Mouse (Mus musculus) kidney, postnatal 4 days (tissue): Measurements from ENCODE around the gene Adcyap1r1.
A peak's percentile ranks its signal among the peaks of the same experiment; 100 is the strongest.

Experiments used
- DNase-seq, 2 experiments: peaks; one replicate each; pipeline ENCODE4 v3.0.0; 2021; ENCODE audit warnings: mixed read lengths in 2 of 2

The Adcyap1r1 gene

DNA sequence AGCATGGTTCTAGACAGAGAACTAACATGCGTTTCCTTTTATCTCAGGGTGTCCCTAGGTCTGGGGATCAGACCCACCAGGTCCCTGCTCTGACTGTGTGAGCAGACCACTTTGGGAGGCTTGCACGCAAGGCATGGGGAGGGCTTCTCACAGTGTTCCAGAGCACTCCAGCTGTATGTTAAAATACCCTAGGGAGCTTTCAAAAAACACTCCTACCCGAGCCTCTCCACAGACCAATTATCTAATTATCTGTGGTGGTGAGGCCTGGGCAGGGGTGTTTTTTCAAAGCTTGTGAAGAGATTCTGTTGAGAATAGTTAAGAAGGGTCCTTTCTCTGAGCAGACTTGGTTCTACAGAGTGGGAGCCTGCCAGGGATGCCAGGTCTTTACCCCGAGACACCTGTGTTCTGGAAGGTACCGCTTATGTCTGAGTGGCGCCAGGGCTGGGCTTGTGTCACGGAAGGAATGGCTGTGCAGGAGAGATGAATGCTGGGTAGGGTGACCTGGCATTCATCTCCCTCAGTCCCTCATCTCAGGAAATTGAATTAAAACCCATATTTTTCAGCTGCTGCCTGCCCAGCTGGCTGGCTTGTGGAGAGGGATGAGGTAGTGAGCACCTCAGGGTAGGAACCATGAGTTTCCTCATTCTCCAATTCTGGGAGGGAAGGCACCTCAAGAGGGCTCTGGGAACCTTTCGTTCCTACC is 2.7 kb upstream of the Adcyap1r1 start:
- DNase-seq: no peak

- DNase-seq: peak in 1 of 2 experiments; percentile 33
Measured at GRCm38 (mm10) chr6:55452381-55452780, 603 bp downstream of the Adcyap1r1 start.

DNA sequence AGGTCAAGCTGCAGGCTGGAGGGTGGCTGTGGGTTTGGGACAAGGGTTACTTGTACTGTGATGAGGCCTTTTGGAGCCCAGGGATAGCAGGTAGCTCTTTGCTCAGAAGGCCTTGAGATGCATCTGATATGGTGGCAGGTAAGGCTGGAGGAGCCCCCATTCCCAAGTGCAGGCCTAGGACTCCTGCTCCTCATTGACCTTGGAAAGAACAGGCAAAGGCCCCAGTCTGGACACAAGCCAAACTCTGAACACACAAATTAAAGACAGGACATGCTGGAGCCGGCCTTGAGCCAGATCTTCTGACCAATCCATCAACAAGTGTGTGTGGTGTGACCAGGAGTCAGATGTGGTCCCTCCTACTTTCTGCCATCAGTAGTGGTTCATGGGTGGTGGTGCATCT is 1.8 kb downstream of the Adcyap1r1 start:
- DNase-seq: peak; percentile 34 to 49

- DNase-seq: no peak
Measured at GRCm38 (mm10) chr6:55455641-55456040, 3.9 kb downstream of the Adcyap1r1 start.

DNA sequence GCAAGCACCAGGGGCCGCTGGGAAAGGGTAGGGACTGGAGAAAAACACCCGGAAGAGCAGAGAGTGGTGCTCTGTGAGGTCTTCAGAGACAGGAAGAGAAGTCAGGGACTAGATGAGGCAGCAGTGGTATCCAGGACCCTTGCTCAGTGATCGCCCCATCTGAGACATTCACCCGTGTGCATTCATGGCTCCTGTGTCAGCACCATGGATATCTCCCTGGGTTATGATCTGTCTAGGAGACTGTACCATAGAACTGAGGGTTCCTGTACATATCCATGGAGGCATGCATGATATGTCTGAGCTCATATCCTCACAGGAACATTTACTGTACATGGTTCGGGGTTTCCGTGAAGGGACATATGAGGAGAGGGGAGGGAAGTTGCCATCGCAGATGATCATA is 5.9 kb downstream of the Adcyap1r1 start:
- DNase-seq: no peak

DNA sequence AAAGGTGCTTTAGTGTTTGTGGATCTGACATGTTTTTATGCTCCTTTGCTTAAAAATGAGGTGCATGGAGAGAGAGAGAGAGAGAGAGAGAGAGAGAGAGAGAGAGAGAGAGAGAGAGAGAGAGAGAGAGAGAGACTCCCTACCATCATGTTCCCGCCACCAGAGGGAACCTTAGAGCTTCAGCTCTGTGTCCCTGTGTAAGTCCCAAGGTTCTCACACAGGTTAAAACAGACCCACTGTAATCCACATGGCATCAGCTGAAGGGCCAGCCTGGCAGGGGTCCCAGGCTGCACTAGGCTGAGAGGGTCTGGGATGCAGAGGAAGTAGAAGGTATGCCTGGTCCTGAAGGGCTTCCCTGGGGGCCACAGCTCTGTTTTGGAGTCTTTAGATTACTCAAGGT is 6.4 kb downstream of the Adcyap1r1 start:
- DNase-seq: no peak

DNA sequence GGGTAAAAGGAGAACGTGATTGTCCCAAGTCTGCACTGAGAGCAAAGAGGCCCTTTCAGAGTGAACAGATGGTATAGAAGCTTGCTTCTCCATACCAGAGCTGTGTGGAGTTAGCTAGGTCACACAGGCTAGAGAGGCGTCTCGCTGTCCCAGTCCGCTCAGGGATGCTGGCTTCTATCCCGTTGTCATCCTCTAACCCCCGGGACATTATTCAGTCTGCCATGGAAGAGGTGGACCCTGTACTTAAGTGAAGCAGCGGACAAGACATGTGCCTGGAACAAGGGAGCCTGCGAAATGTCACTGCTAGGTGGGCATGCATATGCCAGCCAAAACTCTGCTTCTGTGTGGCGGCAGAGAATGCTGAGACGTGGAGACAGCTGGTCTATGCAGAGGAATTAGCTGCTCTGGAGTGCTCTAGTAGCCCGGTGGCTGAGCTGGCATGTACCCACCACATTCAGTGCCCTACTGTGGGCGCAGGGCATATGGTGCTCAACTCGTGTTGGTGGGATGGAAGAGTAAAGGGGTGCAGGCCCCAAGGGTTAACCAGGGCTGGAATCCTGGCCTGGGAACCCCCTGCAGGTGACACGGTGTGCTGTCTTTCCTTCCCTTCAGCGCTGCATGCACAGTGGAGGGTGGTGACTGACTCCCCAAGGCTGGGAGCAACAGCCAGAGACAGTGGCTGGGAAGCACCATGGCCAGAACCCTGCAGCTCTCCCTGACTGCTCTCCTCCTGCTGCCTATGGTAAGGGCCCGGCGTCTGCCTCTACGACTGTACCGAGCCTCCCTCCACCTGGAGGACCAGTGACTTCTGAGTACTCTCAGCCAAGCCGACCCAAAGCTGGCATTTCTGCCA is 8.0 kb downstream of the Adcyap1r1 start:
- DNase-seq: no peak

GRCm38 (mm10) chr6:55461141-55461540 is 9.4 kb downstream of the Adcyap1r1 start:
- no peak for DNase-seq

- no peak for DNase-seq
Measured at GRCm38 (mm10) chr6:55461678-55462077, 9.9 kb downstream of the Adcyap1r1 start.

GRCm38 (mm10) chr6:55462394-55462793 is 10.6 kb downstream of the Adcyap1r1 start:
- DNase-seq: no peak

DNA sequence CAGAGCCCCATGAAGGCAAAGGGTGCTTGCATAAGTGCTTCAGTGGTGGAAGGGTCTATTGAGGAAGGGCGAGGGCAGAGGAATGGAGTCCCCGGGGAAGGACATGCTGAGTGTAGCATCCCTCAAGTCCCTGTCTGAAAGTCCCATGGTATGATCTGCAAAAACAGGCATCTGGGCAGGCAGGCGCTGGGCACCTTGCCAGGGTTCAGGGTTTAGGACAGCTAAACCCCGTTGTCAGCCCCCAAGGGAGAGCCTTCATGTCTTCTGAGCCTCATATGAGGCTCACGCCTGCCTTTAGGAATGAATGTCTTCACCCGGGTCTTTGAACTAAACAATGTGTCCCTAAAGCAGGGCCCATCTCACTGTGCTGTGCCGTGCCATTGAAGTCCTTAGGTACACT is 12.2 kb downstream of the Adcyap1r1 start:
- DNase-seq: peak in 1 of 2 experiments; percentile 17

- DNase-seq: no peak
Measured at GRCm38 (mm10) chr6:55465311-55465710, 13.5 kb downstream of the Adcyap1r1 start.

DNA sequence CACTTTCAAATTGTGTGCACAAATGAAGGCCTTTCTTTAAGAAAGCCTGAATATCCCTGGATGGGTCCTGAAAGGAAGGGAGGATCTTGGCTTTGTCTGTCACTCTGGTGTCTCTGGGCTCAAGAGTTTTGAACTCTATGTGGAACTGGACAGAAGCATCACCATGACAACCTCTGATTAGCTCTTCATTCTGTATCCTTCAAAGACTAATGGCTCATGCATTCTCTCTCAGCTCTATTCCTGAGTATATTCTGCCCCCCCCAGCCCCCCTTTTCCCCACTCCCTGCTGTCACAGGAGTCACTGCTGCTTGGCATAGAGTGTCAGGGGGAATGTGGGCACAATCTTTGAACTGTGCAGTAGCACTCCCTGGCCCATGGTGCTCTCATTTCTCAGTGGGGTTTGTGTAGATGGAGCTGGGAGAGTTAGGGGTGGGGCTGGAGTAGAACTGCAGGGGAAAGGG is 14.6 kb downstream of the Adcyap1r1 start:
- no peak for DNase-seq

GRCm38 (mm10) chr6:55470691-55471090 is 18.9 kb downstream of the Adcyap1r1 start:
- no peak for DNase-seq

- no peak for DNase-seq
Measured at GRCm38 (mm10) chr6:55472381-55472780, 20.6 kb downstream of the Adcyap1r1 start.

DNA sequence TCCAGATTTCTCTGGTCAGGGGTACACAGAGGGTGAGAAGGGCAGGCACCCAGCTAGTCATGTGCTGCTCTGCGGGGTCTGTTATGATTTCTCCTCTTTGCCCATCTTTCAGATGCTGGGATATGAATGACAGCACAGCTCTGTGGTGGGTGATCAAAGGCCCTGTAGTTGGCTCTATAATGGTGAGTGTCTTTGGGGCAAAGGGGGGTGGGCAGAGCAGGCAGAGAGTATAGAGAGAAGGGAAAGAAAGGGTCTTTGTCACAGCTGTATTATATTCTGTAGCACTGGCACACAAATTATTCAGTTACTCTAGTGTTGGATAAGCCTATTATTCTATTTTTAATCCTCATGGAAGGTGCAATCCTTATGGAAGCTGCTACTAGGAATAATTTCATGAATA is 29.2 kb downstream of the Adcyap1r1 start:
- DNase-seq: no peak

DNA sequence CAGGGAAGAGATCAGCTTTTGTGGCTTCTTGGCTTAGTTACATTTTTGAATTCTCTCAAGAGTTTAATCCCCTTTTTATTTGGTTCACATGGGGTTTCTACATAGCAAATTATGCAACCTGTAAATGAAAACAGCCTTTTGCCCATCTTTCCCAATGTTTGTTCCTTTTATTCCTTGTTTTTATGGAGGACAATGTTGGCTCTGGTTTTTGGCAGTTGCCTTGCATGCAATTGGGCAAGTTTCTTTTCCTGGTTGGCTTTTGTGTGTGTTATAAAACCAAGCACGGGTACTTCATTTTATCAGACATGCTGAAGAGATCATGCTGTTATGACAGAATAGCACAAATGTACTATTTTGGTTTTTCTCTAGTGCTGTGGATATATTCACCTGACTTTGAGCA is 30.7 kb downstream of the Adcyap1r1 start:
- no peak for DNase-seq

- no peak for DNase-seq
Measured at GRCm38 (mm10) chr6:55483360-55483759, 31.6 kb downstream of the Adcyap1r1 start.

GRCm38 (mm10) chr6:55484224-55484623 is 32.4 kb downstream of the Adcyap1r1 start:
- DNase-seq: no peak

- no peak for DNase-seq
Measured at GRCm38 (mm10) chr6:55485216-55485615, 33.4 kb downstream of the Adcyap1r1 start.

- peak; percentile 17 to 35 for DNase-seq
Measured at GRCm38 (mm10) chr6:55487726-55488125, 35.9 kb downstream of the Adcyap1r1 start.

DNA sequence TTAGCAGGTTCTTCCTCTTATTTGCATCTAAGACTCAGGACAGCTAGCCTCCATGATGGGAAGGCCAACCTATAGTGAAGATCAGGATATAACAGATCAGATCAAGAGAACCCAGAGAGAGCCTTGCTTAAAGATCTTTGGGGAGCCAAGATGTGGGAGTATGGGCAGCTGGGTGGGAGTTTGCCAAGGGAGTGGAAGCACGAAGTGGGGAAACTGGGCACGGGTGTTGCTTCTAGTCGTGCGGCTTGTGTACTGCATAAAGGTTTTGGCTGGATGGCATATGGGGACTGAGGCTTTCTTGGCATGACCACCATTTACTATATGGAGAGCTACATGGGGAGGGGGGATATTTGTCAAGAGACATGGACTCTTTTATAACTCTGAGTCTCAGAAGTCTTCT is 44.4 kb downstream of the Adcyap1r1 start:
- no peak for DNase-seq

- DNase-seq: no peak
Measured at GRCm38 (mm10) chr6:55498753-55499152, 47.0 kb downstream of the Adcyap1r1 start.

DNA sequence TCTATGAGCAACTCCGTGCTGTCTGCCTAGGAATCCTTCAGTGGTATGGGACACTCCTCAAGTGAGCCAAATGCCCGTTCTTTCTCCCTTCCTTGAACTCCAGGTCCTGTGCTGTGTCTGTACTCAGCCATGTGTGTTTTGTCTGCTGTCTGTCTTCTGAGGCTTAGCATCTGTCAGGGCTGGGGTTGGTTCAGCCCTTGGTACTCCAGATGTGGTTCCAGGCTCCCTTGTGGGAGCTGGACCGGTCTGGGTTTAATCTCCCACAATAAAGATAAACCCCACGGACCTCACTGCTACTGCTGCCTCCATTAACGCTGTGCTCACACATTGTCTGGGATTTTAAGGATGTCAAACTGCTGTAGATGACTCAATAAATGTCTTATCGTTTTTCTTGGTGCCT is 49.3 kb downstream of the Adcyap1r1 start:
- no peak for DNase-seq
